Mouse (Mus musculus): ENCODE measurements around the gene Shank2. TPM values are rescaled to one million over a fixed set of nuclear protein-coding genes. Genes with fewer than 3 reads are reported as not detected.

Shank2 gene
- polyA plus RNA-seq (2012; rRNA removed) = 0.81 and 0.89 TPM in 2 replicates
- polyA plus RNA-seq (2014; fragmentation: Nextera tagmentation; extraction: Ambion mirVana) = 0.33 and 0.59 TPM in 2 replicates

- Histone ChIP-seq H3K36me3 (ENCODE audit: control insufficient read depth, insufficient read depth, low read length) (no peaks in the 10 kb centered on the region), H3K4me1 (ENCODE audit: control insufficient read depth, insufficient read depth, low read length) (no peaks in the 10 kb centered on the region), H3K27me3 (ENCODE audit: control insufficient read depth, insufficient read depth, low read length) (no peaks in the 10 kb centered on the region), H3K4me3 (replicated peaks; ENCODE audit: low read length) (no peak within 1 kb of the TSS), H3K4me2 (replicated peaks; ENCODE audit: low read depth, low read length, severe bottlenecking) (no peak within 1 kb of the TSS), H3K9ac (ENCODE audit: low read depth, low read length, severe bottlenecking) (no peak within 1 kb of the TSS), H3K9me3 (ENCODE audit: control insufficient read depth, low read length) (peaks cover 7% of the 10 kb centered on the region), H3K27ac (replicated peaks; ENCODE audit: low read depth, low read length) (no peak within 1 kb of the TSS)
- TF ChIP-seq POLR2A (IDR thresholded peaks at IDR 0.05; ENCODE audit: borderline replicate concordance, extremely low read depth, insufficient read depth, insufficient read length) = no peak
- no peak for ATAC-seq (ENCODE audit: low FRiP score, low read depth)
- no peak for DNase-seq (ENCODE audit: low spot score)
- WGBS = 68% methylated on average over 3 of the region's 3 CpGs
These were observed at the start of gene Shank2 for GRCm38 (mm10) chr7:144001628-144002027. Gene Shank2 (plus strand): TSS chr7:144001928.

- no peak overlapping the region for H3K4me3 ChIP-seq (replicated peaks; ENCODE audit: low read length)
- H3K9ac ChIP-seq (ENCODE audit: low read depth, low read length, severe bottlenecking) = no peak overlapping the region
- ATAC-seq (ENCODE audit: low FRiP score, low read depth) (no peak), DNase-seq (ENCODE audit: low spot score) (no peak)
- no peaks in the 10 kb centered on the region for H3K27me3 ChIP-seq (ENCODE audit: control insufficient read depth, insufficient read depth, low read length)
- WGBS = 69% methylated on average over 3 of the region's 3 CpGs
- H3K9me3 ChIP-seq (ENCODE audit: control insufficient read depth, low read length) = no peaks in the 10 kb centered on the region
- H3K27ac ChIP-seq (replicated peaks; ENCODE audit: low read depth, low read length) = no peak overlapping the region
- TF ChIP-seq POLR2A (IDR thresholded peaks at IDR 0.05; ENCODE audit: borderline replicate concordance, extremely low read depth, insufficient read depth, insufficient read length) = no peak
- H3K36me3 ChIP-seq (ENCODE audit: control insufficient read depth, insufficient read depth, low read length) = no peaks in the 10 kb centered on the region
- no peak overlapping the region for H3K4me2 ChIP-seq (replicated peaks; ENCODE audit: low read depth, low read length, severe bottlenecking)
- no peaks in the 10 kb centered on the region for H3K4me1 ChIP-seq (ENCODE audit: control insufficient read depth, insufficient read depth, low read length)
These were observed 49.6 kb upstream of the Shank2 start for GRCm38 (mm10) chr7:143952130-143952529.

- Histone ChIP-seq H3K4me1 (ENCODE audit: control insufficient read depth, insufficient read depth, low read length) (no peaks in the 10 kb centered on the region), H3K9ac (ENCODE audit: low read depth, low read length, severe bottlenecking) (no peak overlapping the region), H3K4me3 (replicated peaks; ENCODE audit: low read length) (no peak overlapping the region), H3K27me3 (ENCODE audit: control insufficient read depth, insufficient read depth, low read length) (no peaks in the 10 kb centered on the region), H3K36me3 (ENCODE audit: control insufficient read depth, insufficient read depth, low read length) (no peaks in the 10 kb centered on the region), H3K27ac (replicated peaks; ENCODE audit: low read depth, low read length) (no peak overlapping the region), H3K9me3 (ENCODE audit: control insufficient read depth, low read length) (no peaks in the 10 kb centered on the region), H3K4me2 (replicated peaks; ENCODE audit: low read depth, low read length, severe bottlenecking) (no peak overlapping the region)
- 79% methylated on average over 6 of the region's 6 CpGs for WGBS
- DNase-seq (ENCODE audit: low spot score) (no peak), ATAC-seq (ENCODE audit: low FRiP score, low read depth) (no peak)
- no peak for TF ChIP-seq POLR2A (IDR thresholded peaks at IDR 0.05; ENCODE audit: borderline replicate concordance, extremely low read depth, insufficient read depth, insufficient read length)
These were observed 45.0 kb upstream of the Shank2 start for GRCm38 (mm10) chr7:143956575-143957295.

GRCm38 (mm10) chr7:143958030-143958565 lies 43.6 kb upstream of the Shank2 start:
- no peaks in the 10 kb centered on the region for H3K36me3 ChIP-seq (ENCODE audit: control insufficient read depth, insufficient read depth, low read length)
- no peak overlapping the region for H3K27ac ChIP-seq (replicated peaks; ENCODE audit: low read depth, low read length)
- no peak overlapping the region for H3K4me3 ChIP-seq (replicated peaks; ENCODE audit: low read length)
- no peak for ATAC-seq (ENCODE audit: low FRiP score, low read depth)
- no peaks in the 10 kb centered on the region for H3K9me3 ChIP-seq (ENCODE audit: control insufficient read depth, low read length)
- no peaks in the 10 kb centered on the region for H3K27me3 ChIP-seq (ENCODE audit: control insufficient read depth, insufficient read depth, low read length)
- no peak overlapping the region for H3K9ac ChIP-seq (ENCODE audit: low read depth, low read length, severe bottlenecking)
- H3K4me2 ChIP-seq (replicated peaks; ENCODE audit: low read depth, low read length, severe bottlenecking) = no peak overlapping the region
- no peaks in the 10 kb centered on the region for H3K4me1 ChIP-seq (ENCODE audit: control insufficient read depth, insufficient read depth, low read length)
- 62% methylated on average over 11 of the region's 11 CpGs for WGBS
- TF ChIP-seq POLR2A (IDR thresholded peaks at IDR 0.05; ENCODE audit: borderline replicate concordance, extremely low read depth, insufficient read depth, insufficient read length) = no peak
- DNase-seq (ENCODE audit: low spot score) = no peak

GRCm38 (mm10) chr7:143963813-143964212 lies 37.9 kb upstream of the Shank2 start:
- no peak overlapping the region for H3K27ac ChIP-seq (replicated peaks; ENCODE audit: low read depth, low read length)
- H3K27me3 ChIP-seq (ENCODE audit: control insufficient read depth, insufficient read depth, low read length) = no peaks in the 10 kb centered on the region
- no peak overlapping the region for H3K4me2 ChIP-seq (replicated peaks; ENCODE audit: low read depth, low read length, severe bottlenecking)
- ATAC-seq (ENCODE audit: low FRiP score, low read depth) = no peak
- no peak overlapping the region for H3K4me3 ChIP-seq (replicated peaks; ENCODE audit: low read length)
- no peak overlapping the region for H3K9ac ChIP-seq (ENCODE audit: low read depth, low read length, severe bottlenecking)
- no peak for TF ChIP-seq POLR2A (IDR thresholded peaks at IDR 0.05; ENCODE audit: borderline replicate concordance, extremely low read depth, insufficient read depth, insufficient read length)
- no peaks in the 10 kb centered on the region for H3K9me3 ChIP-seq (ENCODE audit: control insufficient read depth, low read length)
- no peak for DNase-seq (ENCODE audit: low spot score)
- H3K4me1 ChIP-seq (ENCODE audit: control insufficient read depth, insufficient read depth, low read length) = no peaks in the 10 kb centered on the region
- 76% methylated on average over 5 of the region's 5 CpGs for WGBS
- no peaks in the 10 kb centered on the region for H3K36me3 ChIP-seq (ENCODE audit: control insufficient read depth, insufficient read depth, low read length)

Data from limb, embryonic 14.5 days (tissue).